Mouse (Mus musculus): ENCODE data around the gene Galnt17. TPM values are rescaled to one million over a fixed set of nuclear protein-coding genes. Genes with fewer than 3 reads are reported as not detected.

Gene Galnt17
- total and polyA plus RNA-seq, 3 experiments = 2.0 to 4.6 (median 3.8) TPM

GRCm38 (mm10) chr5:131222498-131223244 lies 85.6 kb downstream of the Galnt17 start:
- TF ChIP-seq EP300 (IDR thresholded peaks at IDR 0.05; ENCODE audit: insufficient read depth, low read depth, low read length) = no peak
- no peak for TF ChIP-seq CTCF (IDR thresholded peaks at IDR 0.05)
- TF ChIP-seq POLR2A (IDR thresholded peaks at IDR 0.05; ENCODE audit: insufficient read depth, low read depth, low read length) = no peak
- 79% methylated on average over 10 of the region's 10 CpGs for WGBS
- no peak overlapping the region for H3K27ac ChIP-seq

GRCm38 (mm10) chr5:131218221-131218620 lies 90.1 kb downstream of the Galnt17 start:
- Histone ChIP-seq H3K4me1 (ENCODE audit: control insufficient read depth, insufficient read depth, low read length) (no peaks in the 10 kb centered on the region), H3K27me3 (ENCODE audit: control insufficient read depth, insufficient read depth, low read length) (no peaks in the 10 kb centered on the region), H3K79me2 (replicated peaks; ENCODE audit: control insufficient read depth, insufficient read depth, low read length) (no peaks in the 10 kb centered on the region), H3K9ac (ENCODE audit: low read depth, low read length) (no peak overlapping the region), H3K4me3 (no peak overlapping the region), H3K36me3 (ENCODE audit: control insufficient read depth, insufficient read depth, low read length) (no peaks in the 10 kb centered on the region), H3K27ac (no peak overlapping the region)
- WGBS = 82% methylated on average over 3 of the region's 3 CpGs
- no peak for TF ChIP-seq CTCF (IDR thresholded peaks at IDR 0.05)
- no peak for TF ChIP-seq EP300 (IDR thresholded peaks at IDR 0.05; ENCODE audit: insufficient read depth, low read depth, low read length)
- TF ChIP-seq POLR2A (IDR thresholded peaks at IDR 0.05; ENCODE audit: insufficient read depth, low read depth, low read length) = no peak
- DNase-seq = no peak
- intact Hi-C loops (cut with DNase I) = no loop called here

More at GRCm38 (mm10) chr5:131222498-131223244, 85.6 kb downstream of the Galnt17 start:
- no peaks in the 10 kb centered on the region for H3K4me1 ChIP-seq (ENCODE audit: control insufficient read depth, insufficient read depth, low read length)
- intact Hi-C loops (cut with DNase I) = no loop called here
- DNase-seq = no peak
- no peaks in the 10 kb centered on the region for H3K27me3 ChIP-seq (ENCODE audit: control insufficient read depth, insufficient read depth, low read length)
- H3K4me3 ChIP-seq = no peak overlapping the region
- H3K9ac ChIP-seq (ENCODE audit: low read depth, low read length) = no peak overlapping the region
- H3K36me3 ChIP-seq (ENCODE audit: control insufficient read depth, insufficient read depth, low read length) = no peaks in the 10 kb centered on the region
- no peaks in the 10 kb centered on the region for H3K79me2 ChIP-seq (replicated peaks; ENCODE audit: control insufficient read depth, insufficient read depth, low read length)

GRCm38 (mm10) chr5:131211618-131212017 lies 96.7 kb downstream of the Galnt17 start:
- TF ChIP-seq POLR2A (IDR thresholded peaks at IDR 0.05; ENCODE audit: insufficient read depth, low read depth, low read length) = no peak
- no peak for TF ChIP-seq CTCF (IDR thresholded peaks at IDR 0.05)
- no peak for TF ChIP-seq EP300 (IDR thresholded peaks at IDR 0.05; ENCODE audit: insufficient read depth, low read depth, low read length)
- Histone ChIP-seq H3K27ac (no peak overlapping the region), H3K27me3 (ENCODE audit: control insufficient read depth, insufficient read depth, low read length) (no peaks in the 10 kb centered on the region), H3K4me1 (ENCODE audit: control insufficient read depth, insufficient read depth, low read length) (no peaks in the 10 kb centered on the region), H3K4me3 (no peak overlapping the region), H3K36me3 (ENCODE audit: control insufficient read depth, insufficient read depth, low read length) (no peaks in the 10 kb centered on the region), H3K9ac (ENCODE audit: low read depth, low read length) (no peak overlapping the region), H3K79me2 (replicated peaks; ENCODE audit: control insufficient read depth, insufficient read depth, low read length) (no peaks in the 10 kb centered on the region)
- DNase-seq = no peak
- intact Hi-C loops (cut with DNase I) = no loop called here
- 48% methylated on average over 3 of the region's 3 CpGs for WGBS

- no peaks in the 10 kb centered on the region for H3K4me1 ChIP-seq (ENCODE audit: control insufficient read depth, insufficient read depth, low read length)
- no peak overlapping the region for H3K27ac ChIP-seq
- no peak overlapping the region for H3K4me3 ChIP-seq
- intact Hi-C loops (cut with DNase I) = no loop called here
- DNase-seq = no peak
- no peaks in the 10 kb centered on the region for H3K36me3 ChIP-seq (ENCODE audit: control insufficient read depth, insufficient read depth, low read length)
- H3K79me2 ChIP-seq (replicated peaks; ENCODE audit: control insufficient read depth, insufficient read depth, low read length) = no peaks in the 10 kb centered on the region
- no peaks in the 10 kb centered on the region for H3K27me3 ChIP-seq (ENCODE audit: control insufficient read depth, insufficient read depth, low read length)
- WGBS = 66% methylated on average over 2 of the region's 2 CpGs
- TF ChIP-seq CTCF (IDR thresholded peaks at IDR 0.05) = no peak
- TF ChIP-seq POLR2A (IDR thresholded peaks at IDR 0.05; ENCODE audit: insufficient read depth, low read depth, low read length) = no peak
- no peak for TF ChIP-seq EP300 (IDR thresholded peaks at IDR 0.05; ENCODE audit: insufficient read depth, low read depth, low read length)
- H3K9ac ChIP-seq (ENCODE audit: low read depth, low read length) = no peak overlapping the region
These were observed 107.2 kb downstream of the Galnt17 start for GRCm38 (mm10) chr5:131201146-131201545.

GRCm38 (mm10) chr5:131192311-131192710 lies 116.0 kb downstream of the Galnt17 start:
- intact Hi-C loops (cut with DNase I) = no loop called here
- H3K9ac ChIP-seq (ENCODE audit: low read depth, low read length) = no peak overlapping the region
- no peak overlapping the region for H3K27ac ChIP-seq
- H3K4me1 ChIP-seq (ENCODE audit: control insufficient read depth, insufficient read depth, low read length) = no peaks in the 10 kb centered on the region
- 67% methylated on average over 3 of the region's 3 CpGs for WGBS
- no peaks in the 10 kb centered on the region for H3K36me3 ChIP-seq (ENCODE audit: control insufficient read depth, insufficient read depth, low read length)
- DNase-seq = no peak
- no peaks in the 10 kb centered on the region for H3K27me3 ChIP-seq (ENCODE audit: control insufficient read depth, insufficient read depth, low read length)
- TF ChIP-seq POLR2A (IDR thresholded peaks at IDR 0.05; ENCODE audit: insufficient read depth, low read depth, low read length) (no peak), CTCF (IDR thresholded peaks at IDR 0.05) (no peak), EP300 (IDR thresholded peaks at IDR 0.05; ENCODE audit: insufficient read depth, low read depth, low read length) (no peak)
- no peaks in the 10 kb centered on the region for H3K79me2 ChIP-seq (replicated peaks; ENCODE audit: control insufficient read depth, insufficient read depth, low read length)
- H3K4me3 ChIP-seq = no peak overlapping the region

- DNase-seq = no peak
- Histone ChIP-seq H3K79me2 (replicated peaks; ENCODE audit: control insufficient read depth, insufficient read depth, low read length) (no peaks in the 10 kb centered on the region), H3K4me1 (ENCODE audit: control insufficient read depth, insufficient read depth, low read length) (no peaks in the 10 kb centered on the region), H3K36me3 (ENCODE audit: control insufficient read depth, insufficient read depth, low read length) (no peaks in the 10 kb centered on the region), H3K27me3 (ENCODE audit: control insufficient read depth, insufficient read depth, low read length) (no peaks in the 10 kb centered on the region), H3K9ac (ENCODE audit: low read depth, low read length) (no peak overlapping the region), H3K4me3 (no peak overlapping the region), H3K27ac (no peak overlapping the region)
- intact Hi-C loops (cut with DNase I) = loop anchor here (5.0 to 10.0 kb wide), 2 partner anchors 80 to 123 kb away; partner anchors contain the start of gene Galnt17
- TF ChIP-seq POLR2A (IDR thresholded peaks at IDR 0.05; ENCODE audit: insufficient read depth, low read depth, low read length) (no peak), CTCF (IDR thresholded peaks at IDR 0.05) (no peak), EP300 (IDR thresholded peaks at IDR 0.05; ENCODE audit: insufficient read depth, low read depth, low read length) (no peak)
These were observed 123.7 kb downstream of the Galnt17 start for GRCm38 (mm10) chr5:131184566-131184965.
